Mouse (Mus musculus) limb, embryonic 11.5 days (tissue): ENCODE data around the gene Zscan20. TPM values are rescaled to one million over a fixed set of nuclear protein-coding genes. Genes with fewer than 3 reads are reported as not detected.

Experiments
- ATAC-seq: fragments of 200-750 bp; cut with Nextera tagmentation; 2 replicates; pipeline ENCODE4 v1.8.0; 2017; ENCODE audit warnings: low read depth; ENCODE audit not compliant: insufficient number of reproducible peaks, low FRiP score, low TSS enrichment
- DNase-seq: peaks from one replicate; pipeline ENCODE4 v3.0.0-alpha.2; 2015; ENCODE audit warnings: low spot score
- H3K27ac ChIP-seq: fragments of 300-500 bp; sonication (generic); replicated peaks from 2 replicates; pipeline ENCODE4 v1.5.1; 2014; ENCODE audit warnings: low read depth, mild to moderate bottlenecking, low read length
- H3K27me3 ChIP-seq: fragments of 300-500 bp; sonication (generic); 2 replicates; pipeline ENCODE4 v1.6.1; 2014; ENCODE audit warnings: mild to moderate bottlenecking, low read length, mixed read lengths; ENCODE audit not compliant: control insufficient read depth, insufficient read depth
- H3K36me3 ChIP-seq: fragments of 300-500 bp; sonication (generic); 2 replicates; pipeline ENCODE4 v1.6.1; 2014; ENCODE audit warnings: mild to moderate bottlenecking, low read length, moderate library complexity, mixed read lengths; ENCODE audit not compliant: control insufficient read depth, insufficient read depth
- H3K4me1 ChIP-seq: fragments of 300-500 bp; sonication (generic); 2 replicates; pipeline ENCODE4 v1.6.1; 2014; ENCODE audit warnings: low read length, mixed read lengths; ENCODE audit not compliant: control insufficient read depth, insufficient read depth
- H3K4me2 ChIP-seq: fragments of 300-500 bp; sonication (generic); 2 replicates; pipeline ENCODE4 v1.6.1; 2014; ENCODE audit warnings: low read depth, mild to moderate bottlenecking, moderate library complexity; ENCODE audit not compliant: severe bottlenecking
- H3K4me3 ChIP-seq: fragments of 300-500 bp; sonication (generic); 2 replicates; pipeline ENCODE4 v1.5.1; 2014; ENCODE audit warnings: low read depth, low read length
- H3K9ac ChIP-seq: fragments of 300-500 bp; sonication (generic); 2 replicates; pipeline ENCODE4 v1.6.1; 2014; ENCODE audit warnings: mild to moderate bottlenecking, low read length
- H3K9me3 ChIP-seq: fragments of 300-500 bp; sonication (generic); 2 replicates; pipeline ENCODE4 v1.6.1; 2016; ENCODE audit warnings: low read length; ENCODE audit not compliant: control insufficient read depth
- WGBS: fragments of 180-500 bp; shearing (Covaris S2); extraction: QIAGEN DNeasy Blood & Tissue Kit; methylation state at CpG from one replicate; pipeline ENCODE4 v1.1.7; 2014; 5-methylcytosine and 5-hydroxymethylcytosine counted together
- polyA plus RNA-seq: library from polyadenylated mRNA; unstranded; fragments of >200 nt; fragmentation: Nextera tagmentation; extraction: Ambion mirVana; gene quantifications from 2 replicates; pipeline ENCODE4 v1.2.1, GENCODE M21; 2014

Zscan20 gene
- polyA plus RNA-seq, 1 experiment from 2014 or later, result 4.5 TPM

DNA sequence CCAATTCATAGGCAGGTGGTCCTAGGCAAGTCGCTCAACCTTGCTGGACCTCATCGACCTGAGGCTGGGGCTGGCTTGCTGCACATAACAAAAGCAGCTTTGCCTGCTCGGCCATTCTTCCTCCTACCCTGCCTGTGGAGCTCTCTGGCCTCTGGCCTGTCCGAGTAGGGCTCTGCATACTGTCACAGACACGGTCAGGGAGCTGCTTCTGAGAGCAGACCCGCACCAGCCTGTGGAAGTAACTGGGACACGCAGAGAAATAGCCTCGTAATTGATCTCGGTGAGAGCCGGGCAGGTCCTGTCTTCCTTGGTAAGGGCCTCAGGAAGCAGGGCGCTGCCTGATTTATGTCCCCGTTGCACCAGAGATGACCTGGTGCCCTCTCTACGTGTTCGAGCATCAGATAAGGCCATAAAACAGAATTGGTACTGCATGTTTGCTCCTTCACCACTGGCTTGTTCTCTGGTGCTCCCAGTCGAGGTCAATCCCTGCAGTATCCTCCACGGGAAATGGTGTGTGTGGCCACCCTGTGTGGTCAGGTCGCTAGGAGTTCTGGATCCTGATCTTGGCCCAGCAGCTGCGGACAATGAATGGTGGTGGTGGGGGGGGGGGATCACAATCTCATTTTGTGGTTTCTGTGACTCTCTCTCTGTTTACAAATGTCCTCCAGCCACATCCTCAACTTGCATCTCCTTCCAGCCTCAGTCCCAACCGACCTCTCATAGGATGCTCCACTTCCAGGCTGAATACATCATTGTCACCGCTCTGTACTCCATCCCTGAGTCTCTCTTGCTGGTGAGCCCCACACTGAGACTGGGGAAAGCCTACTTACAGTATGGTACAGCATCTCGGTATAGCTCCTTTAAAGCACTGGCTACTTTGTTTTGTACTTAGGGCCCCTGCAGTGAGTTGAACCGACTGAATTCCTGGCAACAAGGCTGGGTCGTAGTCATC lies 32.1 kb upstream of the Zscan20 start:
- H3K4me2 ChIP-seq, result no peak overlapping the region
- no peak overlapping the region for H3K4me3 ChIP-seq
- H3K9me3 ChIP-seq, result no peaks in the 10 kb centered on the region
- H3K36me3 ChIP-seq, result no peaks in the 10 kb centered on the region
- WGBS, result 8% methylated on average over 23 of the region's 23 CpGs
- ATAC-seq, result no peak
- H3K27ac ChIP-seq, result peak overlapping the region; percentile 61; the same call in 1 of the 2 replicates
- no peaks in the 10 kb centered on the region for H3K27me3 ChIP-seq
- DNase-seq, result peak; percentile 65
- peaks cover 22% of the 10 kb centered on the region for H3K4me1 ChIP-seq
- 0 out of 2 replicates have a peak overlapping the region, but pooled peaks have one; percentile 22 for H3K9ac ChIP-seq

- no peak for DNase-seq
- Histone ChIP-seq H3K4me2 (no peak overlapping the region), H3K27ac (no peak overlapping the region), H3K4me1 (peaks cover 29% of the 10 kb centered on the region), H3K4me3 (no peak overlapping the region), H3K27me3 (no peaks in the 10 kb centered on the region), H3K9ac (no peak overlapping the region), H3K9me3 (no peaks in the 10 kb centered on the region), H3K36me3 (no peaks in the 10 kb centered on the region)
- 85% methylated on average over 18 of the region's 18 CpGs for WGBS
- ATAC-seq, result no peak
These were observed 28.5 kb upstream of the Zscan20 start for GRCm38 (mm10) chr4:128638265-128638923.

- 24% methylated on average over 11 of the region's 11 CpGs for WGBS
- DNase-seq, result peak; percentile 45
- H3K4me3 ChIP-seq, result no peak overlapping the region
These were observed 27.4 kb upstream of the Zscan20 start for GRCm38 (mm10) chr4:128637250-128637649.

GRCm38 (mm10) chr4:128635894-128636585 lies 26.1 kb upstream of the Zscan20 start:
- H3K27me3 ChIP-seq, result no peaks in the 10 kb centered on the region
- no peak overlapping the region for H3K4me2 ChIP-seq
- 47% methylated on average over 10 of the region's 10 CpGs for WGBS
- H3K9me3 ChIP-seq, result no peaks in the 10 kb centered on the region
- H3K9ac ChIP-seq, result no peak overlapping the region
- peak overlapping the region; percentile 70; the same call in 1 of the 2 replicates for H3K27ac ChIP-seq
- H3K4me3 ChIP-seq, result no peak overlapping the region
- H3K36me3 ChIP-seq, result no peaks in the 10 kb centered on the region
- peaks cover 19% of the 10 kb centered on the region for H3K4me1 ChIP-seq
- peak; percentile 62 for DNase-seq
- peak; percentile 18; the same call in 1 of the 2 replicates for ATAC-seq

More at GRCm38 (mm10) chr4:128637250-128637649, 27.4 kb upstream of the Zscan20 start:
- Histone ChIP-seq H3K9ac (peak overlapping the region; percentile 44), H3K4me1 (peaks cover 27% of the 10 kb centered on the region), H3K27ac (peak overlapping the region; percentile 67), H3K36me3 (no peaks in the 10 kb centered on the region), H3K9me3 (no peaks in the 10 kb centered on the region), H3K4me2 (no peak overlapping the region), H3K27me3 (no peaks in the 10 kb centered on the region)
- ATAC-seq, result peak; percentile 38; the same call in 1 of the 2 replicates

- Histone ChIP-seq H3K4me3 (no peak overlapping the region), H3K4me1 (peaks cover 19% of the 10 kb centered on the region)
These were observed 25.6 kb upstream of the Zscan20 start for GRCm38 (mm10) chr4:128635451-128635850.

DNA sequence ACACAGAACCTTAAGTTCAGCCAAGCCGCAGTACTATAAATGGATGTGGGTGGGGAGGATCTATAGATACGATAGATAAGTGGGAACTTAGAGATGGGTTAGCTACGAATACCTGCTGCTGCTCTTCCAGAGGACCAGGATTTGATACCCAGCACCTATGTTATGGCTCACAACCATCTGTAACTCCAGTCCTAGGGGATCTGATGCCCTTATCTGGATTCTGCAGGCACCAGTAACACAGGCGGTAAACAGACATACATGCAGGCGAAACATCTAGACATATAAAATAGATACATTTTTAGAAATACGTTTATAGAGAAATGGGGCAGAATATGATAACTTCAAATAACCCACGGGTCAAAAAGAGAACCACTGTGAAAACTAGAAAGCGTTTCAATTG lies 11.2 kb upstream of the Zscan20 start:
- H3K4me2 ChIP-seq, result no peak overlapping the region
- WGBS, result 92% methylated on average over 8 of the region's 8 CpGs
- no peaks in the 10 kb centered on the region for H3K27me3 ChIP-seq
- H3K4me3 ChIP-seq, result no peak overlapping the region
- DNase-seq, result no peak
- no peaks in the 10 kb centered on the region for H3K9me3 ChIP-seq
- H3K36me3 ChIP-seq, result no peaks in the 10 kb centered on the region
- no peak overlapping the region for H3K27ac ChIP-seq
- ATAC-seq, result no peak
- no peak overlapping the region for H3K9ac ChIP-seq
- peaks cover 13% of the 10 kb centered on the region for H3K4me1 ChIP-seq

More at GRCm38 (mm10) chr4:128635451-128635850, 25.6 kb upstream of the Zscan20 start:
- Histone ChIP-seq H3K9ac (no peak overlapping the region), H3K9me3 (no peaks in the 10 kb centered on the region), H3K27me3 (no peaks in the 10 kb centered on the region), H3K4me2 (no peak overlapping the region), H3K36me3 (no peaks in the 10 kb centered on the region), H3K27ac (no peak overlapping the region)
- DNase-seq (no peak), ATAC-seq (no peak)
- 76% methylated on average over 7 of the region's 7 CpGs for WGBS

DNA sequence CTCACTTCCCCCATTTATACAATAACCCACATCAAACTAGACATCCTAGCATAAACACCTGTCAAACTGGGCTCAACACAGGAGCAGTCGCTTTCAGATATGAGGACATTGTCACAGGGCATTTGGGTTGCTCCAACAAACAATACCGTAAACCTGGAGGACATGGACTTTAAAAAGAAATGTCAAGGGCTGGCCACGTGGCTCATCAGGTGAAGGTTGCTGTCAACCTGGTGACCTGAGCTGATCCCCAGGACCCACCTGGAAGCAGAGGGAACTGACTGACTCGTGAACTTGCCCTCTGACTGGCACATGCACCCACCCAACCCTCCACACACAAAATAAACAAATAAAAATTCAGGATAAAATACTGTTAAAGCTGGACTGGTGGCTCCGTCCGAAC lies 10.7 kb upstream of the Zscan20 start:
- Histone ChIP-seq H3K27ac (no peak overlapping the region), H3K9me3 (no peaks in the 10 kb centered on the region), H3K4me1 (peaks cover 13% of the 10 kb centered on the region), H3K4me2 (no peak overlapping the region), H3K4me3 (no peak overlapping the region), H3K9ac (no peak overlapping the region), H3K36me3 (no peaks in the 10 kb centered on the region), H3K27me3 (no peaks in the 10 kb centered on the region)
- no peak for ATAC-seq
- no peak for DNase-seq
- 86% methylated on average over 6 of the region's 6 CpGs for WGBS

DNA sequence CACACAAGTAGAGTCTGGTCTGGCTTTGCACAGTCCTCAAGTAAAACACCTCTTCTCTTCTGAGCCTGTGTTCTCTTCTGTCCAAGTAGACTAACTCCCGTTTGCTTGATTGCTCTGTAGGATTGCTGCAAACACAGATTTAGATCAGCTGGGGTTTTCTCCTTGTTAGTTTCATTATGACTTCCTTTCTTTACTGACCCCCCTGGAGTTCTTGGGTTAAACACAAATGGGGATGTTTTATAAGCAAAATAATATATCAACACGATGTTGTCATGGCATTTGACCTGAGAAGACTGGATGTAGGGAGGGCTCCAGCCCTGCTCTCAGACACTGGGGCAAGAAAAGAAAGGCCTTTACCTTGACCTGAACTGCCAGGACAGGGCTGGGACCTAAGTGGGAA lies 9.1 kb upstream of the Zscan20 start:
- H3K4me1 ChIP-seq, result peaks cover 13% of the 10 kb centered on the region
- no peaks in the 10 kb centered on the region for H3K9me3 ChIP-seq
- no peaks in the 10 kb centered on the region for H3K36me3 ChIP-seq
- no peak overlapping the region for H3K4me2 ChIP-seq
- no peaks in the 10 kb centered on the region for H3K27me3 ChIP-seq
- peak overlapping the region; percentile 30; the same call in 1 of the 2 replicates for H3K27ac ChIP-seq
- no peak for ATAC-seq
- WGBS, result 25% methylated on average over 2 of the region's 2 CpGs
- no peak overlapping the region for H3K9ac ChIP-seq
- no peak overlapping the region for H3K4me3 ChIP-seq
- no peak for DNase-seq
